Mouse (Mus musculus): ENCODE measurements around the gene Cdh13.

Cdh13 gene

DNA sequence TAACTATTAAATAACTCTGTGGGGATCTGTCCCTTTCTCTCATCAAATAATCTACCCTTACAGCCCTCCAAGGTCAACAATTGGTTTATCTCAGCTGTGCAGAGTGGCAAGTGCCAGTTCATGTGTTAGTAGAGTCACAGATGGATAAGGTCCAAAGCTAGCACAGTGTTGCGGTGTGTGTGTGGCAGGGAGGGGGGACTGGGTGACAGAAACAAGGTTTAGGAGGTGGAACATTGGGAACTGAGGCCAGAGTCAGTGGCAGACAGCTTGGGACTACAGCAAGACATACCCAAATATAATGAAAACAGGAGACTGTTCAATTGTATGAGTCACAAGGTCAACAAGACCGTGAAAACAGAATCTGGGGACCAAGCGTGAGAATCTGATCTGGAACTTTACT lies 171.7 kb downstream of the Cdh13 start:
- DNase-seq: no peak

DNA sequence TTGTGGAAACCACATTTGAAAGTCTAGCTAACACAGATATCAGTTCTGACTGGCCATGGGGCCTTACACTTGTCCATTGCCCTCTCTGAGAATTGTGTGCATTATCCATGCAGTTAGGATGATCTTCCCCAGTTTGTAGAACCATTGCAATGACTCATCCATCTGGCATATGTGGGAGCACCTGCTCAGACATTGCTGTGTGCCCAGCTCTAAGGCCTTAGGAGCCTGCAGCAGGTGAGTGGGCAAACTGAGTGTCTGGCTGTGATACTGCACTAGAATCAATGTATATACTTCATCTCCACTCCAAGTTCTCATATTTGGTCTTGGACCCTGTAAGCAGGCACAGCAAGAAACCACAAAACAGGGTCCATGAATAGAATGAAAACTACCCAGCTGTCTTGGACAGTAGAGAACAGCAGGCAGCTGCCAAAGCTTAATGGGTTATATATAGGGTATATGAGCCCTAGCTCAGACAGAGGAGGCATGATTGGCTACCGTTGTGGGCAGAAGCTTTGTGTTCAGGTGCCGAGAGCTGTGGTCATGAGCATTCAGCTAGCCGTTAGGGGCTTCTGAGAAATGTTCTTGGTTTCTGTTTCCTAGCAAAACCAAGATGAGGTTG lies 181.9 kb downstream of the Cdh13 start:
- DNase-seq: no peak

DNA sequence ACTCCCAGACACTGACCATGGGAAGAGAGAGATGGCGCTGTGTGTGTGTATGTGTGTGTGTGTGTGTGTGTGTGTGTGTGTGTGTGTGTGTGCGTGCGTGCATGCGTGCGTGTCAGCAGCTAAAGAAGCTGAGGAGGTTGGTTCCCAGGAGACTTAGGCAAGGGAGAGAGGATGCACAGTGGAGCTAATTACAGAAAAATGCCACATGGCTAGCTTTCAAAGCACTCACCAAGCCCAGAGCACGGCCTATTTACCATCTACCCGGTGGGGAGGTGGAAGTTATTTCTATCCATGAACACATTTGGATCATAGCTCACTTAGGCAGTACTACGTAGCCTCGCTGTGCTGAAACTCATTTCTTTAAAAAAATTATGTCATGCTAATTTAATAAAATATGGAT lies 194.1 kb downstream of the Cdh13 start:
- peak; percentile 46 for DNase-seq

DNA sequence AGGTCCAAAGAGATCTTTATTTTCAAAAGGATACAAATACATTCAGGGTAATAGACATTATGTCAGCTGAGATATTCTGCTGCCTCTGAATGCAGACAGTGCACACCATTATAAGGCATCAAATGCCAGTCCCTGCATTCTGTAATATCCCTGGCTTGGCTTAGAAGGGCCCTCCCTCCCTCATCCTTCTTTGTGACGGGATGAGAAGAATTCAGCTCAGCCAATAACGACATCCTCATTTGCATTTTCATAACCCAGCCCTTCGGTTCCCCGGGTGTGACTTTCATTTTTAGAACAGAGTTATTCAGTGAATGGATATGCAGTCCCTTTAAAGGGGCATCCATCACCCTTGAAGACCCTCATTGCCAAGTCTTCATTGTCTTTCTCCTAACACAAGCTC lies 205.2 kb downstream of the Cdh13 start:
- DNase-seq: peak; percentile 57

DNA sequence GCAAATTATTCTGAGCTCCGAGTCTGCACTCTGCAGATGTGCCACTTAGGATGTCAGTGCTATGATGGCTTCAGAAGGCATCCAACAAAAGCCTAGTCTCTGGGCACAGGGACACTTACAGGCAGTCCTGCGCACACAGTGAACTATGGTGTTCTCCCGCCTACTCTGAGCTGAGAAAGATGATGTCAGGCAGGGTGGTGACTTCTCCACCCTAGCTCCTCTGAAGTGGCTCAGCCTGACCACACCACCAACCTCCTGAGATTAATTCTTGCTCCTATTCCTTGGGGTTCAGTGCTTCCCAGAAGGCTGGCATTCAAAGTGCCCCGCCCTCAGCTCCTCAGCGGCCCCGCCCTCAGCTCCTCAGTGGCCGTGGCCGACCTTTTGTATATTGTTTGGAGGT lies 219.0 kb downstream of the Cdh13 start:
- peak; percentile 30 for DNase-seq

DNA sequence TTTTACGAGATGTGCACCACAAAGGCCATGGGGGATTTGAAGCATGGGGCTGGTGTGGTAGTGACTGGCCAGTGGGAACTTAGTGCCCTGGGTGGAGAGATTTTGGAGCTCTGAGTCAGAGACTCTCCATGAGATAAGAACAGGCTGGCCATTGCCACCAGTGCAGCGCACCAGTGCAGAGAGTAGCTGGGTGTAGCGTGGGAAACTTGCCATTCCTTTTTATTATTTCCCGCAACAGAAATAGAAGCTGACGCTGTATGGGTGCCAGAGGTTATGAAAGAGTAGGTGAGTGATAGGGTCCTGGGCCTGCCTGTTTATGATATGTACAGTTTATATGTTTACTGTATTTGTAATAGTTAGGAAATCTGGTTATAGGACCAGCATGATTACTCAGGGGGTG lies 225.9 kb downstream of the Cdh13 start:
- no peak for DNase-seq

DNA sequence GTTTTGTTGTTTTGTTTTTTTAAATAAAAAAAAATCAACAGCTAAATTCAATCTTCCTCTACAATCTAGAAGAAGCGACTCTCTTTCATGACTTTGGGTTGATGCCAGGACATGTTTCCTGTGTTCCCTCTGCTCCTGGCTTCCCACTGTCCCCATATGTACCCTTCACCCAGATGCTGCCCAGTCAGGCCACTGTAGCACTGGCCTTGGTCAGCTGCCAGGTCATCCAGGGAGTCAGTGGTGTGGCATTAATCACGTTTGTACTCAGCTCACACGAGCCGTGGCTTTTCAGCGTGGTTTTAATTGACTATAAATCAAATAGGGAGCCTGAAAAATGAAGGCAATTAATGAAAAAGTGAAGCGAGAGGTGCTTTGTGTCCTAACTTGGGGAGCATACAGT lies 229.7 kb downstream of the Cdh13 start:
- DNase-seq: peak; percentile 34

DNA sequence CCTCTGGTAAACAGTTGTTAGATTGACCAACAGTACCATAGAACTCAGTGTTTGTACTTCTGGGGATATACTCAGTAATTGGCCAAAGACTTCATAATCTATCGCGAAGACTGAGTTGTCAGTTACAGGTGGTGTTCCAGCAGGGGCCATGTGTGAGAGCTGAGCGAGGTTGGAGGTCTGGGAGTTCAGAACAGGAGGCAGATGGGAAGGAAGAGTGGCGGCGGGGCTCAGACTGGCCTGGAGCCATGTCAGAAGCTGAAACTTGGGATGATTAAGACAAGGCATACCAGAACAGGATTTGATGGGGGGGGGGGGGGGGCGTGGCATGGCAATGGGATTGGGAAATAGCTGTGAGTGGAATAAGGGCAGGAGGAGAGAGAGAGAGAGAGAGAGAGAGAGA lies 232.1 kb downstream of the Cdh13 start:
- DNase-seq: no peak

DNA sequence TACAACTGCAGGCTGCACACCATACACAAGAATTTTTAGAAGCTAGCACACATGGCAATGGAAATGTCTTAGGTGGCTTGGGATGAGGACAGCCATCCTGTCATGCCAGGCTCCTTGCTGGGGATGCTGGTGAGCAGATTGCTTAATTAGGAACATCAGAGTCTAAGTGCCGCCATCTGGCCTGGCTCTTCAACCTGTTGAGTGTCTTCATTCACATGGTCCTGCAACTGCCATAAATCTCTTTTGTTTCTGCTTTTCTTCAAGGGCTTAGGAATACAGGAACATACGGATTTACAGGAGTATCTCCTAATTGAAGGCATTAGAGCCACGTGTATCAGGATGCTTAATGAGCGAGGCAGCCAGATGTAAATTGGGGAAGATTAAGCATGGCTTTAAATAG lies 233.5 kb downstream of the Cdh13 start:
- DNase-seq: peak; percentile 71

DNA sequence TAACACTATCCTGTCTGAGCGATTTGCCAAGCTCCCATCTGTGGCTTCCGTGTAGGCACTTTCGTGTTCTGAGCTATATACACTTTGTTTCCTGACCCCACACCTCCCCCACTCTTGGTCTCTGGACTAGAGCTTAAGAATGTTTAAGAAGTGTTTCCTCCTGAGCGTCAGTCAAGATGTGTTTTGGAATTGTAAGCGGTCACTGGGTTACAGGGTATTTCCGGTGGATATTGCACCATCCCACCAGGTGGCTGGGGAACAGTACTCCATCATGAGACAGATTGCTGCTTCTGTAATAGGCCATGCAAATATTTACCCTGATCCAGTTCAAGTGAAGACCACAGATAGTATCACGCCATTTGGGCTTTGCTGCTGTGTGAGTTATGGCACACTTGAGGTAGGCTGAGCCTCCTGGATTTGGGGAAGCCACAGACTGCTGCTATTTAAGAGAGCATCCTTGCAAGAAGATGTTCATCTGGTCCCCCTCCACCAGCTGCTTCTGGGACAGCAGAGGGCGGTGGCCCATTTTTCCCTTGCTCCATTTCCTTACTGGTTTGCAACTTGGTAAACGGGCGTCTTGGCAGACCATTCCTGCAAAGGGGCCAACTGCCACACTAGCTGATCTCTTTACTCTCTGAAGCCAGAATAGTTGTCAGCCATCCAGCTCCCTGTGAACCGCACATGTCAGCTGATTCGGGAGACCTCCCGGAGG lies 234.7 kb downstream of the Cdh13 start:
- no peak for DNase-seq

DNA sequence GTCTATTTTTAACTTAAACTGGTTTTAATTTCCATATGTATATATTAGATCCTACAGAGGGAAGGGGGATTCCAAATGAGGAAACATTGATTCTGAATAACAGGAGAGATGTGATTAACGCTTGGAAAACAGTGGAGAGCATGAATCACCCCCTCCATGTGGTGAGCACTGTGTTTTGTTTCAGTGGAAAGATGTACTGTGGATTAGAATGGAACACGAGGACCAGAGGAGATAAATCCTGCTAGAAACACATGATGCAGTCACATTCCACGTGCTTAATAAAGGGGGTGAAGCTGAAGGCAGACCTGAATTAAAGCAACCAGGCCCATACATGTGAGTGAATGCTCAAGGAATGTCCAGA lies 235.2 kb downstream of the Cdh13 start:
- DNase-seq: no peak

DNA sequence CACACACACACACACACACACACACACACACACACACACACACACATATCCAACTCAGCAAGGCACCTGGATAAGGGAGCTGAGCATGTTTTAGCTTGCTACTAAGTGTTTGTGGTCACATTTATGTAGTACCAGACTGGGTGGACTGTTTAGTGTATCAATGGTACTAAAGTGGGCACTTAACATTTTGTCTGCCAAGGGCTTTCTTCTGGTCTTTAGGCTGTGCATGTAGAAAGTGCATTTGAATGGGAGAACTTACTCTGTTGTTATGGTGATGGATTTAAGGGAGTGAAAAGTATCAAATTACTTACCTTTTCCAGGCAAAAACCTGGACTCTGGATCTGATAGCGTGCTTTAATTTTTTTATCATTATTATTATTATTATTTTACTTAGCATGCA lies 240.4 kb downstream of the Cdh13 start:
- DNase-seq: no peak

DNA sequence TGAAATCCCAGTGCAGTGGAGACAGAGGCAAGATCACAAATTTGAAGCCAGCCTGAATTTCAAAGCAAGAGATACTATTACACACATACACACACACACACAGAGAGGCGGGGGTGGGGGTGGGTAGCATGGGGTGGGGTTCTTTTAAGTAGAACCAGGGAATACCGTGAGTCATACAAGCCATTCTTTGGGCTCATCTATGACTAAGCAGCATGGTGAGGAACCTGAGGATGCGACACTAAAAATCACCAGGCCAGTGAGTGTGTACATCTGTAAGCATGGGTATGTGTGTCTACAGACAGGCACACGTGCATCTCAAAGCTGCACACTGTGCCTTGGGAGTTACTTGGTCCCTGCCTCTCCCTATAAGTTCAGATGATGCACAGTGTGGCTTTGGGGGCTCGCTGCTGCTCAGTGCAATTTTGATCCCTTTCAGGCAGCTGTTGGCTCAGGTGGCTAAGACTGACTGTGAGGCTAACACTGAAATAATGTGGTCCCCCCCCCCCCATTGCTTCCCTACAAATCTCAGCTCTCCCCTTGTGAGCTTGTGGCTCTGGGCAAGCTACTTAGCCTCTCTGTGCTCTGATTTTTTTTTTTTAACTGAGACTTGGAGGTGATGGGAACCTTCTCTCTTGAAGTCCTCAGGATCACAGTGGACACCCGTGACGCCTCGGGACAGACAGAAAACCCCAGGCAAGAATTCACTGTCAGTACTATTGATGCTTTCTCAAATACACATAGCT lies 255.5 kb downstream of the Cdh13 start:
- no peak for DNase-seq

DNA sequence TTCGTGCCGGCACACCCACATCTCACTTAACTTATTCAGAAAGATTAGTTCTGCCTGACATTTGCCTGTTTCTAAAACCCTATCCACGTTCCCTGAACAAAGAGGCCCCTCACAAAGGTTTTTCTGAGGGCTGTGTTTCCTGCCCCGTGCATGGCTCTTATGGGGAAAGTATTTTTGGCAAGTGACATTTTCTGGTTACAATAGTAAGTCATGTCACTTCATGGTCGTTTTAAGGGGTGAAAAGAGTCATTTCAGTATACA lies 256.0 kb downstream of the Cdh13 start:
- no peak for DNase-seq

DNA sequence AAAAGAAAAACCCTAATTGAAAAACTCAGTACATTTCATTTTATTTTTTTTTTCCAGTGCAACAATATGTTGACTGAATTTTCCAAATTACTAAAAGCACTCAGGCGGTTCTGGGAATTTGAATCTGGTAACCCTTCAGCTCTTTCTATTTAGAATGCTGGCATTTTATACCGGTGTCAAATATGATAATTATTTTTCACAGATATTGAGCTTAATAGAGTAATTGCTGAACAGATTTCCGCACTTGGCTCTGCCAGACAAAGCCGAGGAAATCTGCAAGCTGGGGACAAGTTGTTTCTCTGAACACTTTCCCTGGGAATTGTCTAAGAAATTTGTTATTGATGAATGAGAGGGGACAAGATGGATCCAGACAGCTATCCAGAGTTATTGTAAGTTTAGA lies 256.4 kb downstream of the Cdh13 start:
- no peak for DNase-seq

DNA sequence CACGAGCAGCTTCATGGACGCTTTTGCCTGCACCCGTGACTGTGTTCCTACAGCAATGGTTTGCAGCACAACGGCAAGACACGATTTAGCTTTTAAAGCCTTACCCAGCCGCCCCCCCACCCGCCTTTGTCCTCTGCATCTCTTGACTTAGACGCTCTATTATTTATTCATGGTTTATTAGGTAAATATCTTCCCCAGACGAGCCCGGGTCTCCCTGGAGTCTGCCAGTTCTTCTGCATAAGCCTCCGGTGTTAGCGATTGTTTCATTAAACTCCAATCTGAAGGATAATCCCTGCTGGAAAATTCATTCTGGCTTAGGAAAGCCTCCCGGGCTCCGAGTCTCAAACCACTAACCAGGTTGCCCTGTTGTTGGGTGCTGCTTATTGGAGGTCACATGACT lies 268.9 kb downstream of the Cdh13 start:
- peak; percentile 36 for DNase-seq

DNA sequence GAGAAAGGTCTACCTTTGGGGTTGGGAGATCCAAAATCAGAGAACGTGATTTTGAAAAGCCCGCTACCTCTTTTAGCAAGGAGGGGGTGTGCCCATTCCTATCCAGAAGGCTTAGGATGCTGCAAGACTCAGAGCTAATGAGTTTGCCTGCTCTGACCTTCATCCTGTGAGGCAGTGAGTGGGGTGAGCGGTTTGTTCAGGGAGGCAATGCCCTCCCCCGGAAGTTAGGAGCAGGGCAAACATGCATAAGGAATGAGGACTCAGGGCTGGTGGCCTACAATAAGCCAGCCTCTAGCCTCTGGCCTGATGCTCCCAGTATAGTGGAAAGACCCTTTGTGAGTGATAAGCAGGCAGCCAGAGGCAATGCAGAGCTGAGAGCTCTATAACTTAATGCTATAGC lies 269.3 kb downstream of the Cdh13 start:
- peak; percentile 30 for DNase-seq

DNA sequence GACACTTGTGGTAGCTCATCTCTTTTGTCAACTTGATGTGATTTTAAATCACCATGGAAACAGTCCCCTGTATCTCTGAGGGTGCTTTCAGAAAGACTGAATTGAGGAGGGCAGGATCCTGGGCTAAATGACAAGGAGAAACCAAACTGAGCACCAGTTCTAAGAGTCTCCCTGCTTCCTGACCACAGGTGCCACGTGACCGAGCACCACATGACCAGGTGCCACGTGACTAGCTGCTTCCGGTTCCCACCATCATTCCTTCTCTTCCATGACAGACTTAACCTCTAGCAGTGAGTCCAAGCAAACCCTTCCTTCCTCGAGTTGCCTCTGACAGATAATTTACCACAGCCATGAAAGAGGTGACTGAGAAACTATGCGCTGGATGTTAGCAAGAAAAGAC lies 280.5 kb downstream of the Cdh13 start:
- DNase-seq: no peak

DNA sequence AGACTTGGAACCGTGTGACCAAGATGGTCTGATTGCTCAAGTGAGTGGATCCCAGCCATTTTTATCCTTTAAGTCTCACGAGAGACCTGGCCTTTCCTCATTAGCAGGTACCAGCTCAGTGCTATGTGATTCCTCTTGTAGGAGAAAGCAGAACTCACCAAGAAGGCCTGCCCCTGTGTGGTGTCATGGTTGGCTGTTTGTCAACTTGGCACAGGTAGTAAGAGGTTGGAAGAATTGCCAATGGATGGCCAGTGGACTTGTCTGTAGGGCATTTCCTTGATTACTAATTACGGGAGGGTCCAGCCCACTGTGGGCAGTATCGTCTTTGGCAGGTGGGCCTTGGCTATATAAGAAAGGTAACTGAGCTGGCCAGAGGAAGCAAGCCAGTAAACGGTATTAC lies 281.7 kb downstream of the Cdh13 start:
- DNase-seq: no peak

DNA sequence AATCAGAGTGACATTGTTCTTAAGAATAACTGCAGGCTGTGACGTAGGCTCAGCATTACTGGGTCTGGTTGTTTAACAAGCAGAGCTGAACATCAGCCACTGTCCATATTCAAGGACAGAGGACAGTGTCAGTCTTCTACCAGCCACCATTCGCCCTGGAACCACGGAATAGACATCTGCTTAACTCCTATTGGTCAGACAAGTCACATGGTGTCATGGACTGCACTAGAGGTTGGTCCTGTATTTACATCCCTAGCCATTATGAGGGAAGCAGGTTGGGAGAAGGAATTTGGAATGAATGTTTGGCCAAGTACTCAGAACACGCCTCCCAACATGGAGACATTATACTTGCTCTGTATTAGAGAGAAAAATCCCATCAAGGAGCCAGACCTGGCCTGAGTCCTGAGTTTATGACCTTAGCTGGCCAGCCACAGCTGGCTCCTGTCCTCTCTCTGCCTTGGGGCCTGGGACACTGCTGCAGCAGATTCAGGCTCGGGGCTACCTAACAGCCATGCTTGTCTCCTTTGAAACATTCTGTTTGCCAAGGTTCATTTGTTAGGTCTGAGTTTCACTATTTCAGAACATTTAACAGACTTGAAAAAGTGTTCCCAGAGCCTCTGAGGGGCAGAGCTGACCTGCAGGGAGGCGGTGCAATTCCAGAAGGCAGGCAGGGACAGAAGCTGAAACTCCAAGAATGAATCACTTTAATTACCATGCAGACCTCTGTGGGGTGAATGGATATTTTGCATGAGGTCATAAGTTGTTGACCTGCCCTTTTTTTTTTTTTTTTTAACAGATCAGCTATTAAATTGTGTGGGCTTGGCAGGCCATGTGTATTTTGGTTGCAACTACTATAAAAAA lies 282.6 kb downstream of the Cdh13 start:
- DNase-seq: no peak

DNA sequence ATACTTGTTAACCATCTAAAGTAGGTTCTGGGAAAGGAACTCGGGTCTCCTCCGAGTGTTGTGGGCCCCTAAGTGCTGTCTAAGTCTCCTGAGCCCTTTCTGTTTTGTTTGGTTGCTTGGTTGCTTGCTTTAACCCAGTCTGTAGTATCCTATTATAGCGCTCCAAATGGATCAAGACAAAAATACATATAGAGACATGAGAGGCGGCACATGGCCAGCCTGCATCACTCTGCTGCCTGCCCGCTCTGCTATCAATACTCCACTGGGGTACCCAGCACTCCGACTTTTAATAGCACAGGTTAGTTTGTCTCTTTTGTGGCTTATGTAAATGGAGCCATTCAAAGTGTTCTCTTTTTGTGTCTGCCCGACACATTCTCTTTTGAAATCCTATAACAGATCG lies 285.8 kb downstream of the Cdh13 start:
- DNase-seq: no peak

DNA sequence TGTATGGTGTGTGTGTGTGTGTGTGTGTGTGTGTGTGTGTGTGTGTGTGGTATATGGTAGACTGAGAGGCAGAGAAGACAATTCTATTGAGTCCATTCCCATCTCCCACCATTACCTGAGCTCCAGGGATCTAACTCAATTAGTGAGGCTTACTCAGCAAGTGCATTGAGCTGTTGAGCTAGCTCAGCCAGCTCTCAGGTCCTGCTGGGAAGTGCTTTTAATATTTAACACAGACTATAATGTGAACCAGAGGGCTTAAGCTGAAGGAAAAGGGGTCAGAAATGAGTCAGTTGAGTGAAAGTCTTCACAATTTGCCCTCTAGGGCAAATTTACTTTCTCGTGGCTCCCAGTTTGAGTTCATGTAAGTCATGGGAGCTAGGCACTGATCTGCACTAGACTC lies 297.7 kb downstream of the Cdh13 start:
- DNase-seq: peak; percentile 15

DNA sequence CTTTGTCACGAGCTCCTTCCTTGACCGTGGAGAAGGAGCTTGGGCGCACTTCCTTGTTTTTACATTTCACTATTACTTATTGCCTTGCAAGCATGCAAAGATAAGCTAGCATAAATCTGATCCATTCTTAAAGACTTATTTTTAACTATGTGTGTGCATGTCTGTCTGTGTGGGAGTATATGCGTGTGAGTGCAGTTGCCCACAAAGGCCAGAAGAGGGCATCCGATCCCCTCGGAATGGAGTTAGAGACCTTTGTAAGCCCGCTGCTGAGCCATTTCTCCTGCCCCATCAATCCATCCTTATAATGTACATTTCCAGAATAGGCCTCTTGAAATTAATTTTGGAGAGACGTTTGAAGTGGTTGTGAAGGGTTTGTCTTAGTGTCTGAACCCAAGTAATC lies 298.7 kb downstream of the Cdh13 start:
- DNase-seq: no peak

DNA sequence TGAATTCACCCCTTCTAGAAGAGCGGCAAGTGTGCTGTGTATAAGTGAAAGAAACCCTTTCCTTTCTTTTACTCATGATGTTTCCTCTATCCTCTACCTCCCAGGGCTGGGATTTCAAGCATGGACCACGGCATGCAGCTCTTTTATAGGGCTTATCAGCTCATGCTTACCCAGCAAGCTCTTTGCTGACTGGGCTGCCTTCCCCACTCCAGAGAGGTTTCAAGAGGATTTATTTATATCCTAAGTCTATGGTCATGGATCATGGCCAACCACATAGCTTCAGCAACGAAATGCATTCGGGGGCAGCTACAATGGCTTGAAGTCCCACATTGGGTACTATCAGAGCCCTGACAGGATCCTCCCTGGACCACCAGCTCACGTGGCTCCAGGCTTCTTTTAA lies 304.4 kb downstream of the Cdh13 start:
- no peak for DNase-seq
